Mouse (Mus musculus) kidney, postnatal 4 days (tissue): ENCODE results near the gene Grap2.

Experiments used
- DNase-seq, 2 experiments: peaks; one replicate each; pipeline ENCODE4 v3.0.0; 2021; ENCODE audit warnings: mixed read lengths in 2 of 2

The Grap2 gene

DNA sequence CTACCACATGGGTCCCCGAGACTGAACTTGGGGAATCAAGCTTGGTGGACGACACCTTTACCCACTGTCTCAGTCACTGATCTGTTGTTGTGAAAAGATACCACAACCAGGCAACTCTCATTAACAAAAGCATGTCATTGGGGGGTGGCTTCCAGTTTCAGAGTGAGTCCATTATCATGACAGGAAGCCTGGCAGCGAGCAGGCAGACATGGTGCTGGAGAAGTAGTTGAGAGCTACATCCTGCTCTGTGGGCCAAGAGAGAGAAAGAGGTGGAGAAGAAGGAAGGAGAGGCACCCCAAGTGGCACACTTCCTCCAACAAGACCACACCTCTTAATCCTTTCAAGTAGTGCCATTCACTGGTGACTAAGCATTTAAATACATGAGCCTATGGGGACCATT lies 67.5 kb downstream of the Grap2 start:
- DNase-seq = no peak

- no peak for DNase-seq
Measured at GRCm38 (mm10) chr15:80641702-80642435, 69.5 kb downstream of the Grap2 start.

- no peak for DNase-seq
Measured at GRCm38 (mm10) chr15:80645006-80645797, 72.8 kb downstream of the Grap2 start.

DNA sequence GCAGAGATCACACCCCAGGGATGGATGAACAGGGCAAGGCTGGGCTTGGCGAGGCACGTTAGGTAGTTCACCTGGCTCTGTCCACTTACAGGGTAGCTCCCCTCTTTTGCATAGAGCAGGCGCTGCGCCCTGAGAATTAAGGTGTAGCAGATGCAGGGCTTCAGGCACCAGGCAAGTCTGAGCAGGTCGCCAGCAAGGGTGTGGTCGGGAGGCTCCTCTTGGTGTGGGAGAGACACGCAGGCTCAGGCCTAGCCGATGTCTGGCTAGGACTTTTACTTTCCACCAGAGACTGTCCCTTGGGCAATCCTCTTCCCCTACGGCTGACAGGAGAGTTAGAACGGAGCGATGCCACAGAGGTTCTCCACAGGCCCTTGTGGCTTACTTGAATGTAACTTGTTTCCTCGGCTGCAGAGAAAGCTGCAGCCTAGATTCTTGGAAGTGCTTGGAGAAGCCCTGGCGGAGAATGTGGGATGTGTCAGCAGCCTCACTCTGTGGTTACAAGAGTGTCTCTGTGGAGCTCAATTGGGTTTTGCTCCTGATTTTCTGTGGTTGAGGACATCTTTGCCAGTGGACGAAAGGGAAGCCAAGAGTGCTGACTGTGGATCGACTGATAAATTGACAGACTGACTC lies 76.7 kb downstream of the Grap2 start:
- DNase-seq = no peak

DNA sequence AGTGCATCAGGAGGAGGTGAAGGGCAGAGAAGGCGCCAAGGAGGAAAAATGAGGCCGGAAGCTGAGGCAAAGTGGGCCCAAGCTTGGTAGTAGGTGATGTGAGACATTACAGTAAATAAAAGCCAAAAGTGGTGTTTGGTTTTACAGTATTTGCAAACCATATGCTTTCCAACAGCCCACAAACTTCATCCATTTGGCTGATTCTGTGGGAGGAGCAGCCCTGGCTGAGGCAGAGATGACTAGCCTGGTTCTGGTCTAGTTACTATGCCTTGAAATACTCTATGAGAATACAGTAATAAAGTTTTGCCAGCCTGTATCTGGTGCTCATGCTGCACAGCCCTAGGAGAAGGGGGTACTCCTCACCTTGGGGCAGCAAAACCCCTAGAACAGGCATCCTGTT lies 78.0 kb downstream of the Grap2 start:
- DNase-seq = no peak

GRCm38 (mm10) chr15:80653865-80654264 lies 81.5 kb downstream of the Grap2 start:
- no peak for DNase-seq

GRCm38 (mm10) chr15:80658815-80659471 lies 86.5 kb downstream of the Grap2 start:
- no peak for DNase-seq

GRCm38 (mm10) chr15:80660963-80661362 lies 88.6 kb downstream of the Grap2 start:
- DNase-seq = no peak

DNA sequence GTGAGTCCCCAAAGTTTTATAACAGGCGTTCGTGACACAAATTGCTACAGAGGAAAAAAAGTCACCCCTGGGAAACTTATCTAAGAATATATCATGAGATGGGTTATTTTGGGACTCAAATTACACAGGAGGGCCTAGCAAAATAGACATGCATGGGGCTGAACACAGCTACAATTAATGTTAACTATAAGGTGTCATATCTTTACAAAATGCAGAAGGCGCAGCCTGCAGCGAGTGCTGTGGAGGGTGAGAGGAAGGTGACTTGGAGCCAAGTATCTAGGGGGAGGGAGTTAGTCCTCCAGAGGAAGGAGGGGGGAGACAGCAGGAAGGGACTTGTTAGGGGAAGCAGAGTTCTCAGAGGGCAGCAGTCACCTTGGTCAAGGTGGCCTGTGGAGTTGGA lies 92.0 kb downstream of the Grap2 start:
- DNase-seq = no peak

GRCm38 (mm10) chr15:80671295-80672252 lies 99.2 kb downstream of the Grap2 start, which contains the start of gene Fam83f:
TSS of gene Fam83f (plus strand) at chr15:80671847.
- peak; percentile 59 to 75 for DNase-seq

DNA sequence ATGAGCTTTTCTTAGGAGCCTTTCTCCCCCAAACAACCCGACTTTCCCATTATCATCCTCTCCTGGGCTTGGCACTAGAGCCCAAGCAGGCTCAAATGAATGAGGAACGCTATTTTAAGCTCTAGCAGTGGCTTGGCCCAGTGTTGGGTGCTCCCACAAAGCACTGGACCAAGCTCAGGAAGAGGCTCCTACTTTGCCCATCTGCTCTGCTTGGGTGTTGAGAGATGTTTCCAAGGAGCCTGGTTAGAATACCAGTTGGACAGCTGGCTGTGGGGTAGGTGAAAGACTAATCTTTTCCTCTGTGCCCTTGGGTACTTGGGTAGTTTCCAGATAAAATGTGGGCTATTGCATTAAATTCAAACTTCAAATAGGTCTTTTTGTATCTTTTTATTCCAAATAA lies 100.4 kb downstream of the Grap2 start:
- DNase-seq = no peak

DNA sequence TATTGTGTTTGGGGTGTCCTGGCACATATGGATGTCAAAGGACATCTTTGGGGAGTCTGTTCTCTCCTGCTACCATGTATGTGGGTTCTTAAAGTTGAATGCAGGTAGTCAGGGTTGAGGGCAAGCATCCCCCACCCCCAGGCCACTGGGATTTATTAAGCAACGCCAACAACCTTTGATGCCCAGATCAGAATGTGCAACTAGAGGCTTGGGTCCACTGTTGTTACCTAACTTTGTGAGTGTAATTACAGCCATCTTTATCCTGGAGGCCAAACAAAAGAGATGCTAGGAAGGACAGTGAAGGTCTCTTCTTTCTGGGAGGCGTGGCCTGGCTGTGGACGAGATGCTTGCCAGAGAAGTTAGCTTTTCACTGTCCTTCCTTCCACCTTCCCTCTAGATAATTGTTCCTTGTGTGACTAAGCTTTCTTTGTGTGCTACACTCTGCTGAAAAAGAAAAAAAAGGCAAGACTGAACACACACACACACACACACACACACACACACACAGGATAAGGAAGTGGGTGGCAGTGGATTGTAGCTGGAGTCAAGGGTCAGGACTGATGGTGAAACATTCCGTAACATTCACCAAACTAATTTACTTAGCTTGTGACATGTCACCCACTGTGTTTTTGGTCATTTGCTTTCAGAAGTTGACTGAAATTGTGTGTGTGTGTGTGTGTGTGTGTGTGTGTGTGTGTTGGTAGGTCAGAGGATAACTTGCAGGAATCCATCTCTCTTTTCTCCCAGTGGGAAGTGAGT lies 101.1 kb downstream of the Grap2 start:
- no peak for DNase-seq

DNA sequence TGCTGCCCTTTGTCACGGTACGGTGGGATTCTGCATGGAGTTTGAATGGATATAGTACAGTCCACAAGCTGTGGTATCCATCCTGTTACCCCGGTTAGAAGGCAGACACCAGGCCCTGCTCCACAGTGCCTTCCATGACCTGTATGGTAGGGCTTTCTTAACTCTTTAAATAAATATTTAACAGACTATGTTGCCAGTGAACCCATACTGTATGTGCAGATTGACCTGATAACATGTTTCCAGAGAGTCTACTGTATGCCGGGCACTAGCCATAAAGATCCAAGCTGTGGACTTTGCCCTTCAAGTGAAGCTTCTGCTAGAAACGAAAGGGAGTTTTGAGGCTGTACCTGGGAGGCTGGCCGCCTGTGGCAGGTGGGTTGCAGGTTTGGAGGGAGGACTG lies 102.3 kb downstream of the Grap2 start:
- DNase-seq = no peak

GRCm38 (mm10) chr15:80679515-80680215 lies 107.3 kb downstream of the Grap2 start:
- DNase-seq = peak; percentile 38 to 60

DNA sequence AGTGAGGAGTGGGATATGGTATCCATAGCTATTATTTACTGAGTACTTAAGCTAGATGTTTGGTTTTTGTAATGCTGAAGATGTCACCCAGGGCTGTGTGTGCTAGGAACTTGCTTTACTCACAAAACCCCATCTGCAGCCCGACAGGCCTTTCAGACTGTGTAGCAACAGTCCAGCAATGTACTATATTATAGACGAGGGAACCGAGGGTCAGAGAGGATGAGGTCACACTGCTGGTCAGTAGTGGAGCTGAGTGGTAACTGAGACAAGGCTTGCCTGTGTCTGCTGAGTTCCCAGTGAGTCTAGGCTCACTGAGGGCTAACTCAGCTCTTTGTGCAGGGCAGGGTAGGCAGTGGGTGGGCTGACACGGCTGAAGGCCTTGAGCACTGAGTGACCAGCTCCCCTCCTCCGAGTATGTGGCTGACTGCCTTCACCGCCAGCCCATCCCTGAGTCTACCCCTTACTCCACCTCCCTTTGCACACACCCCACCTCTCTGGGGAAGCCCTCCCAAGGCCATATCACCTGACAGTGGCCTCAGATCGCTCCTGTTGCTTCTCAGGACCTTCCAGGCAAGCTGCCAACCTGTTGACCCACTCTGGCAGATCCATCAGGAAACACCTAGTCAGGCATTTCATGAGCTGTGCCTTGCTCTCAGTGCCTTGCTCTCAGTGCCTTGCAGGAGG lies 108.1 kb downstream of the Grap2 start:
- peak; percentile 71 to 79 for DNase-seq

- no peak for DNase-seq
Measured at GRCm38 (mm10) chr15:80681466-80681881, 109.1 kb downstream of the Grap2 start.

GRCm38 (mm10) chr15:80682343-80682742 lies 109.9 kb downstream of the Grap2 start:
- DNase-seq = no peak

- DNase-seq = peak; percentile 41 to 60
Measured at GRCm38 (mm10) chr15:80683151-80683550, 110.8 kb downstream of the Grap2 start.

DNA sequence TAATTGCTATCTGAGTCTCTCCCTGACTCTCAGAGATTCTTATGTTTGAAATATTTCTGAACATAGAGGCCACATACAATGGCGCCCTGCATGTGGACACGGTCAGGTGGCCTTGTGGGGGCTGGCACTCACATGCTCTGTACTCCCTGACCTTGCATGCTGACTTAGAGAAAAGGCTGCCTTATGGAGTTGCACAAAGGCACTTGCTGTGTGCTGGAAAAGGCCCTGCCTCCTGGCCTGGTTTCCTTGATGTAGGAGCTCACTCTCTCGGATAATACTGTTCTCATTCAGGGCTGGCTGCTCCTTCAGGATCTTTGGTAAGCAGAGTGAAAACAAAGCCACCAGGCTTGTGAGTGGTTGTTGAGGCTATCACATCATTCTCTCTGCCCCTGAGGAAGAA lies 111.6 kb downstream of the Grap2 start:
- peak in 1 of 2 experiments; percentile 24 for DNase-seq
